Mouse (Mus musculus): ENCODE data around the gene Lrrc41. TPM values are rescaled to one million over a fixed set of nuclear protein-coding genes. Genes with fewer than 3 reads are reported as not detected.

Lrrc41 gene
- total and polyA plus RNA-seq, 3 experiments = 64.4 to 73.3 TPM; not detected in 1

- DNase-seq (ENCODE audit: low read depth, low spot score) = no peak
- no peak overlapping the region for H3K27ac ChIP-seq (ENCODE audit: control insufficient read depth, low read depth, low read length)
- no peak overlapping the region for H3K9ac ChIP-seq (ENCODE audit: control insufficient read depth, low read depth, low read length, poor library complexity, severe bottlenecking)
- peaks cover 4 to 7% of the 10 kb centered on the region in 2 experiments for H3K4me1 ChIP-seq (ENCODE audit: control insufficient read depth in 1 of 2, insufficient read depth in 2 of 2, low read length in 2 of 2)
- H3K9me3 ChIP-seq (replicated peaks; ENCODE audit: insufficient read depth, low read length) = no peaks in the 10 kb centered on the region
- H3K79me2 ChIP-seq (ENCODE audit: control insufficient read depth, insufficient read depth, low read length, poor library complexity) = no peaks in the 10 kb centered on the region
- no peaks in the 10 kb centered on the region for H3K27me3 ChIP-seq (ENCODE audit: control insufficient read depth in 1 of 2, insufficient read depth in 2 of 2, low read length in 2 of 2)
- no peak overlapping the region for H3K4me3 ChIP-seq (ENCODE audit: control insufficient read depth in 1 of 2, insufficient read depth in 1 of 2, low read depth in 2 of 2, low read length in 2 of 2)
- TF ChIP-seq MYB (IDR thresholded peaks at IDR 0.05; ENCODE audit: low read depth, low read length) (no peak), POLR2A (IDR thresholded peaks at IDR 0.05; ENCODE audit: control insufficient read depth in 1 of 2, insufficient read depth in 1 of 2, low read depth in 1 of 2, low read length in 2 of 2, poor library complexity in 1 of 2) (no peak), RAD21 (IDR thresholded peaks at IDR 0.05; ENCODE audit: low read depth, low read length) (peak; percentile 10), CTCF (IDR thresholded peaks at IDR 0.05 in 2 of 3, conservative IDR thresholded peaks at IDR 0.05 in 1 of 3; ENCODE audit: control insufficient read depth in 1 of 3, insufficient read depth in 1 of 3, low read depth in 2 of 3, low read length in 3 of 3, poor library complexity in 1 of 3, severe bottlenecking in 1 of 3) (peak in 1 of 3 experiments; percentile 19; a peak in 2 of 6 replicates), ETS1 (IDR thresholded peaks at IDR 0.05; ENCODE audit: low read depth, low read length) (no peak), MEF2A (IDR thresholded peaks at IDR 0.05; ENCODE audit: extremely low read depth, insufficient replicate concordance, low read depth, low read length, poor library complexity, severe bottlenecking) (no peak), SMC3 (IDR thresholded peaks at IDR 0.05; ENCODE audit: low read depth, low read length) (0 out of 2 replicates have a peak, but pooled peaks have one; percentile 6), ZMIZ1 (IDR thresholded peaks at IDR 0.05; ENCODE audit: low read depth, low read length) (no peak), CHD2 (IDR thresholded peaks at IDR 0.05; ENCODE audit: low read length) (no peak), GATA1 (IDR thresholded peaks at IDR 0.05; ENCODE audit: low read depth, low read length) (no peak), MAFK (IDR thresholded peaks at IDR 0.05; ENCODE audit: borderline replicate concordance, low read depth, low read length) (no peak)
- H3K36me3 ChIP-seq (ENCODE audit: control insufficient read depth in 1 of 2, insufficient read depth in 2 of 2, low read length in 2 of 2) = peaks cover 0 to 7% of the 10 kb centered on the region in 2 experiments; a peak in 2 of 4 replicates
These were observed 32.9 kb upstream of the Lrrc41 start for GRCm38 (mm10) chr4:116042186-116042585.

- no peak overlapping the region for H3K27ac ChIP-seq (ENCODE audit: control insufficient read depth, low read depth, low read length)
- no peaks in the 10 kb centered on the region for H3K79me2 ChIP-seq (ENCODE audit: control insufficient read depth, insufficient read depth, low read length, poor library complexity)
- peaks cover 18 to 24% of the 10 kb centered on the region in 2 experiments for H3K4me1 ChIP-seq (ENCODE audit: control insufficient read depth in 1 of 2, insufficient read depth in 2 of 2, low read length in 2 of 2)
- no peak for DNase-seq (ENCODE audit: low read depth, low spot score)
- H3K9me3 ChIP-seq (replicated peaks; ENCODE audit: insufficient read depth, low read length) = no peaks in the 10 kb centered on the region
- no peak overlapping the region for H3K9ac ChIP-seq (ENCODE audit: control insufficient read depth, low read depth, low read length, poor library complexity, severe bottlenecking)
- H3K36me3 ChIP-seq (ENCODE audit: control insufficient read depth in 1 of 2, insufficient read depth in 2 of 2, low read length in 2 of 2) = peaks cover 0 to 23% of the 10 kb centered on the region in 2 experiments; a peak in 2 of 4 replicates
- no peak overlapping the region for H3K4me3 ChIP-seq (ENCODE audit: control insufficient read depth in 1 of 2, insufficient read depth in 1 of 2, low read depth in 2 of 2, low read length in 2 of 2)
- peak; percentile 81 for TF ChIP-seq ETS1 (IDR thresholded peaks at IDR 0.05; ENCODE audit: low read depth, low read length)
- peak; percentile 58; the same call in 1 of the 2 replicates for TF ChIP-seq TCF12 (IDR thresholded peaks at IDR 0.05; ENCODE audit: low read depth, low read length)
- TF ChIP-seq GATA1 (IDR thresholded peaks at IDR 0.05; ENCODE audit: low read depth, low read length) = peak; percentile 59
- TF ChIP-seq SIN3A (IDR thresholded peaks at IDR 0.05; ENCODE audit: low read length) = peak; percentile 55; the same call in 1 of the 2 replicates
- no peak for TF ChIP-seq TBP (IDR thresholded peaks at IDR 0.05; ENCODE audit: low read depth, low read length)
- TF ChIP-seq EP300 (IDR thresholded peaks at IDR 0.05; ENCODE audit: low read depth in 1 of 2, low read length in 2 of 2) = peak in 1 of 2 experiments; percentile 48; a peak in 1 of 4 replicates
- no peak for TF ChIP-seq E2F4 (IDR thresholded peaks at IDR 0.05; ENCODE audit: borderline replicate concordance, low read depth, low read length)
- no peaks in the 10 kb centered on the region for H3K27me3 ChIP-seq (ENCODE audit: control insufficient read depth in 1 of 2, insufficient read depth in 2 of 2, low read length in 2 of 2)
These were observed 28.5 kb upstream of the Lrrc41 start for GRCm38 (mm10) chr4:116046604-116047003.
